Mouse (Mus musculus) megakaryocyte progenitor cell, adult 5-6 weeks (primary cell): ENCODE measurements around the gene Olfr597. TPM values are rescaled to one million over a fixed set of nuclear protein-coding genes. Genes with fewer than 3 reads are reported as not detected.
"Not testable (repeated sequence)": the region's sequence is repeated elsewhere in the genome, so short reads cannot be mapped to it uniquely, and the experiment has no call there.

ENCODE experiments used
- ATAC-seq: replicated peaks from 2 replicates; pipeline ENCODE4 v1.8.0; 2016; ENCODE audit warnings: mild to moderate bottlenecking, moderate TSS enrichment, inconsistent platforms; ENCODE audit not compliant: poor library complexity
- total RNA-seq, 2 experiments: library from RNA; stranded (forward) in 1 of 2; stranded (reverse) in 1 of 2; fragments of 157-497, 149-512 nt in 1 of 2; fragments of 200-1000 nt in 1 of 2; gene quantifications; 2 replicates each; pipeline versions ENCODE4 v1.2.3 to v1.2.4; 2015 to 2017

Olfr597 gene
- total RNA-seq (2015) = not detected in 2 replicates
- not detected in 2 replicates for total RNA-seq (2017)

DNA sequence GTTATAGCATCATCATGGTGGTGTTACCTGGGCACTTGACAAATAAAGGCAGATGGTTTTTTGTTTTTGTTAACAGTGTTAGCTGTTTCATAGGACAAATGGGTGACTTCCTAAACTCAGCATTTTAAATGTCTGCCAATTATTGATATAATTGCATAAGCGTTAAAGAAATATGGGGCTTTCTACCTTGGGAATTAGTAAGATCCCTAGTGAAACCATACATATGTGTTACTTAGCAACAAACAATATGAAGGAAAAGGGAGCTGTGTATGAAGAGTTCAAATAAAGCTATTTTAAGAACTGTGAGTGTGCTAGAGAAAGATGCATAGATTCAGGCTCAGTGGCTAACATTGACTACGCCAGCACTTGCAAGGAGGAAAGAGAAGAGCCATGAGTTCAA lies at the start of gene Olfr597:
Gene Olfr597 (plus strand): TSS at position 301 of the 400 bp plus-strand sequence.
- ATAC-seq = not testable (repeated sequence)

DNA sequence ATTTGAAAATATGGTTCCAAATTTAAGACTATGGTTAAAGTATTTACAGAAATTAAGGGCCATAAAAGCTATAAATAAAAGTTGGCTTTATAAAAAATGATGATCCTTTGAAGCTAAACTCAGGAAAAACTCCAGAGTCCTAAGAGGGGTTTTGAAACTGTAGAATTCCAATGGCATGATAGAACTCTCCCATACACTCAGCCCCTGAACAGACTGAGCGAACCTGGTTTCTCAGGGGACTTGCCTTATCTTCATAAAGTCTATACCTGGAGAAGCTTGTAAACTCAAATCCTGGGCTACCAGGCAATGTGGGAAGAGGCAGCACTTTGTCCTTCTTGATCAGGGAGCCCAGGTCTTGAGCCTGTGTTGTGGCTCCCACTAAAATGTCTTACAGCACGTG lies 10.8 kb upstream of the Olfr597 start, which contains the start of gene Olfr596:
Gene Olfr596 (plus strand): TSS at position 301 of the 400 bp plus-strand sequence.
- not testable (repeated sequence) for ATAC-seq

DNA sequence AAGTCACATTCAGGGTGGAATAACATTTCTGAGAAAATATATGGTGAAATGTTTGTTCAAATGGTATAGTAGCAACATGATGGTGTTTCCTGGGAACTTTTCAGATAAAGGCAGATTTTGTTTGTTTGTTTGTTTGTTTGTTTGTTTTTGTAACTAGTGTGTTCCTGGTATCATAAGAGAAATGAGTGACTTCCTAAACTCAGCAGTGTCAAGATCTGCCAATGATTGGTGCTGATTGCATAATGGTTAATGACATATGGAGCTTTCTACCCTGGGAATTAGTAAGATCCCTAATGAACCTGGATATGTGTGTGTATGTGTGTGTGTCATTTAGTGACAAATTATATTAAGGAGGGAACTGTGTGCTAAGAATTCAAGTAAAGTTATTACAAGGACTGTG lies 7.2 kb downstream of the Olfr597 start, which contains the start of gene Olfr598:
Gene Olfr598 (plus strand): TSS at position 301 of the 400 bp plus-strand sequence.
- ATAC-seq = no peak

DNA sequence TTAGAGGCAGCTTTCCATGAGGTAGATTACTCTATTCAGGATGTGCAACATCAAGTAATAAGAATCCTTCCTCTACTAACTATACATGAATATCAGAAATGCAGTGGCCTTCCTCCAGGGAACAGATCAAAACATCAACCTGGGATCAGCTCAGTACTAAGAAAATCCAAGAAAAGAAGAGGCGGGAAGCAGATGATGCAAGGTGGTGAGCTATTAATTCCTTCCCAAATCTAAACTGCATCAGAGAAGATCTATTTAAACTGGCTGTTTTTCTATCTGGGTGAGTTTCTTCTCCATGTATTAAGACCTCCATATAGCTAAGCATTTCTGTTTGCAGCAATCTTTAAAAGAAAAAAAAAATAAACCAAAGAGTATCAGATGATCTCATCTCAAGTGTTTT lies 19.5 kb downstream of the Olfr597 start, which contains the start of gene Olfr599:
Gene Olfr599 (plus strand): TSS at position 301 of the 400 bp plus-strand sequence.
- no peak for ATAC-seq

DNA sequence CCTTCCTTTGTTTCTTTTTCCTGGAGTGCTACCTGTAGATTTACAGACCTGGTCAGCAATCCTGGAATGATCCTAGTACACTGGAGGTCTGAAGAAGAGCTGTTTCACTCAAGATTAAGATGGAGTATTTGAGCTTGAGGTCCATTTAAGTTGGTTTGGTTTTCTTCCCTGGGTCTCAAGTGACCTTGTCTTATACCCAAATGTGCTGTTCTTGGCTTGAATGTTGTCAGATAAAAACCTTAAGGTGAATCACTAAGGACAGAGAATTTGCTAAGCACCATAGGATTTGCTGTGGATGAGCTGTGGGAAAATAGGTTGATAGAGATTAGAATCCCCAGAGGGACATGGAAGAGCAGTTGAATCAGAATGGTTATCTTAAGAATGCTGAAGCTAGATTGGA lies 33.5 kb downstream of the Olfr597 start, which contains the start of gene Olfr600:
Gene Olfr600 (minus strand): TSS at position 101 of the 400 bp plus-strand sequence.
- ATAC-seq = no peak

DNA sequence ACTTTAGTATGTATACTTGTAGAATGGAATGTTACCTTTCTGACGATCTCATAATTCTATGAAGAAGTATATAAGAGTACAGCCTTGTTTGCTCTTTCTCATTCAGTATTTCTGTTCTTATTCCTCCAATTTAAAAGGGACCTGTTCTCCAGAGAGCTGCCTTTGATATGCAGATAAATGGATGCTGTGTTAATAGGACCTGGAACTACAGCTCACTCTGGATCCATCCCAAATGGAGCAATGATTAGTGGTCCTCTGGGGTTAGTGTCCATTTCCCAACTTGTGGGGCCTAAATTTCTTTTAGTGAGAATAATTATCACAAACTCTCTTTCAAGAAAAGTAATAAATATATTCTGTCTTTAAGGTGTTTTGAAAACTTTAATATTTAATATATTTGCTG lies 46.4 kb downstream of the Olfr597 start, which contains the start of gene Olfr601:
Gene Olfr601 (minus strand): TSS at position 101 of the 400 bp plus-strand sequence.
- no peak for ATAC-seq

Other genes with a start within 250 kb of the Olfr597 start
- gene Olfr584, start 234.4 kb upstream of the Olfr597 start, total RNA-seq (2015) = not detected in 2 replicates
- not detected in 2 replicates for gene Olfr584, start 234.4 kb upstream of the Olfr597 start, total RNA-seq (2017)
- gene Olfr585, start 218.6 kb upstream of the Olfr597 start, total RNA-seq (2015) = not detected in 2 replicates
- not detected in 2 replicates for gene Olfr585, start 218.6 kb upstream of the Olfr597 start, total RNA-seq (2017)
- not detected in 2 replicates for gene Olfr586, start 190.7 kb upstream of the Olfr597 start, total RNA-seq (2015)
- not detected in 2 replicates for gene Olfr586, start 190.7 kb upstream of the Olfr597 start, total RNA-seq (2017)
- gene Olfr588-ps1, start 175.4 kb upstream of the Olfr597 start, total RNA-seq (2015) = not detected in 2 replicates
- not detected in 2 replicates for gene Olfr588-ps1, start 175.4 kb upstream of the Olfr597 start, total RNA-seq (2017)
- gene Olfr589, start 160.0 kb upstream of the Olfr597 start, total RNA-seq (2015) = not detected in 2 replicates
- not detected in 2 replicates for gene Olfr589, start 160.0 kb upstream of the Olfr597 start, total RNA-seq (2017)
- gene Olfr591, start 138.0 kb upstream of the Olfr597 start, total RNA-seq (2015) = not detected in 2 replicates
- not detected in 2 replicates for gene Olfr591, start 138.0 kb upstream of the Olfr597 start, total RNA-seq (2017)
- gene Olfr592, start 131.5 kb upstream of the Olfr597 start, total RNA-seq (2015) = not detected in 2 replicates
- not detected in 2 replicates for gene Olfr592, start 131.5 kb upstream of the Olfr597 start, total RNA-seq (2017)
- not detected in 2 replicates for gene Olfr593, start 104.5 kb upstream of the Olfr597 start, total RNA-seq (2015)
- gene Olfr593, start 104.5 kb upstream of the Olfr597 start, total RNA-seq (2017) = not detected in 2 replicates
- gene Olfr594, start 99.3 kb upstream of the Olfr597 start, total RNA-seq (2015) = not detected in 2 replicates
- not detected in 2 replicates for gene Olfr594, start 99.3 kb upstream of the Olfr597 start, total RNA-seq (2017)
- not detected in 2 replicates for gene Usp17ld, start 63.8 kb upstream of the Olfr597 start, total RNA-seq (2015)
- not detected in 2 replicates for gene Usp17ld, start 63.8 kb upstream of the Olfr597 start, total RNA-seq (2017)
- not detected in 2 replicates for gene Olfr596, start 10.7 kb upstream of the Olfr597 start, total RNA-seq (2015)
- not detected in 2 replicates for gene Olfr596, start 10.7 kb upstream of the Olfr597 start, total RNA-seq (2017)
- not detected in 2 replicates for gene Olfr598, start 7.3 kb downstream of the Olfr597 start, total RNA-seq (2015)
- not detected in 2 replicates for gene Olfr598, start 7.3 kb downstream of the Olfr597 start, total RNA-seq (2017)
- gene Olfr599, start 19.6 kb downstream of the Olfr597 start, total RNA-seq (2015) = not detected in 2 replicates
- not detected in 2 replicates for gene Olfr599, start 19.6 kb downstream of the Olfr597 start, total RNA-seq (2017)
- not detected in 2 replicates for gene Olfr600, start 33.4 kb downstream of the Olfr597 start, total RNA-seq (2015)
- gene Olfr600, start 33.4 kb downstream of the Olfr597 start, total RNA-seq (2017) = not detected in 2 replicates
- not detected in 2 replicates for gene Olfr601, start 46.3 kb downstream of the Olfr597 start, total RNA-seq (2015)
- gene Olfr601, start 46.3 kb downstream of the Olfr597 start, total RNA-seq (2017) = not detected in 2 replicates
- not detected in 2 replicates for gene Olfr603, start 69.9 kb downstream of the Olfr597 start, total RNA-seq (2015)
- gene Olfr603, start 69.9 kb downstream of the Olfr597 start, total RNA-seq (2017) = not detected in 2 replicates
- not detected in 2 replicates for gene Usp17lc, start 98.8 kb downstream of the Olfr597 start, total RNA-seq (2015)
- not detected in 2 replicates for gene Usp17lc, start 98.8 kb downstream of the Olfr597 start, total RNA-seq (2017)
- not detected in 2 replicates for gene Olfr605, start 129.1 kb downstream of the Olfr597 start, total RNA-seq (2015)
- not detected in 2 replicates for gene Olfr605, start 129.1 kb downstream of the Olfr597 start, total RNA-seq (2017)
- not detected in 2 replicates for gene Olfr606, start 132.7 kb downstream of the Olfr597 start, total RNA-seq (2015)
- not detected in 2 replicates for gene Olfr606, start 132.7 kb downstream of the Olfr597 start, total RNA-seq (2017)
- not detected in 2 replicates for gene Olfr607, start 147.8 kb downstream of the Olfr597 start, total RNA-seq (2015)
- gene Olfr607, start 147.8 kb downstream of the Olfr597 start, total RNA-seq (2017) = not detected in 2 replicates
- not detected in 2 replicates for gene Olfr608, start 153.6 kb downstream of the Olfr597 start, total RNA-seq (2015)
- not detected in 2 replicates for gene Olfr608, start 153.6 kb downstream of the Olfr597 start, total RNA-seq (2017)
- not detected in 2 replicates for gene Olfr609, start 181.7 kb downstream of the Olfr597 start, total RNA-seq (2015)
- not detected in 2 replicates for gene Olfr609, start 181.7 kb downstream of the Olfr597 start, total RNA-seq (2017)
- gene Olfr610, start 195.8 kb downstream of the Olfr597 start, total RNA-seq (2015) = not detected in 2 replicates
- not detected in 2 replicates for gene Olfr610, start 195.8 kb downstream of the Olfr597 start, total RNA-seq (2017)
- not detected in 2 replicates for gene Olfr611, start 204.5 kb downstream of the Olfr597 start, total RNA-seq (2015)
- gene Olfr611, start 204.5 kb downstream of the Olfr597 start, total RNA-seq (2017) = not detected in 2 replicates
- not detected in 2 replicates for gene Olfr612, start 226.4 kb downstream of the Olfr597 start, total RNA-seq (2015)
- not detected in 2 replicates for gene Olfr612, start 226.4 kb downstream of the Olfr597 start, total RNA-seq (2017)
- not detected in 2 replicates for gene Olfr613, start 231.8 kb downstream of the Olfr597 start, total RNA-seq (2015)
- not detected in 2 replicates for gene Olfr613, start 231.8 kb downstream of the Olfr597 start, total RNA-seq (2017)
- not detected in 2 replicates for gene Olfr615, start 239.8 kb downstream of the Olfr597 start, total RNA-seq (2015)
- not detected in 2 replicates for gene Olfr615, start 239.8 kb downstream of the Olfr597 start, total RNA-seq (2017)